Mouse (Mus musculus) olfactory bulb, adult 2 months (tissue): Measurements from ENCODE around the gene Ndufa7. TPM values are rescaled to one million over a fixed set of nuclear protein-coding genes. Genes with fewer than 3 reads are reported as not detected.
"Not testable (repeated sequence)": the region's sequence is repeated elsewhere in the genome, so short reads cannot be mapped to it uniquely, and the experiment has no call there.

Experiments used
- H3K27ac ChIP-seq: fragments of 200-500 bp; 2 replicates; pipeline ENCODE4 v1.5.1; 2012; ENCODE audit warnings: low read depth, low read length; ENCODE audit not compliant: insufficient read depth
- H3K4me1 ChIP-seq: fragments of 200-500 bp; 2 replicates; pipeline ENCODE4 v1.6.1; 2012; ENCODE audit warnings: low read length; ENCODE audit not compliant: control insufficient read depth, insufficient read depth
- H3K4me3 ChIP-seq: fragments of 200-500 bp; 2 replicates; pipeline ENCODE4 v1.5.1; 2012; ENCODE audit warnings: mild to moderate bottlenecking, low read depth, low read length, moderate library complexity; ENCODE audit not compliant: insufficient read depth
- CTCF ChIP-seq: fragments of 200-500 bp; IDR thresholded peaks from 2 replicates; pipeline ENCODE4 v1.5.1; 2012; ENCODE audit warnings: low read depth, mild to moderate bottlenecking, low read length, moderate library complexity; ENCODE audit not compliant: insufficient read depth
- POLR2A ChIP-seq: fragments of 200-500 bp; IDR thresholded peaks from 2 replicates; pipeline ENCODE4 v1.6.1; 2012; ENCODE audit warnings: mild to moderate bottlenecking, low read depth, low read length, moderate library complexity; ENCODE audit not compliant: insufficient read depth
- WGBS: fragments of 180-500 bp; shearing (Covaris S2); methylation state at CpG from one replicate; pipeline ENCODE4 v1.1.7; 2018; 5-methylcytosine and 5-hydroxymethylcytosine counted together
- polyA plus RNA-seq: library from polyadenylated mRNA; stranded (reverse); fragments of >200 nt; gene quantifications from 2 replicates; pipeline ENCODE4 v1.2.4, GENCODE M21; 2012; ENCODE audit warnings: low replicate concordance; ENCODE audit not compliant: missing spikeins, insufficient read depth, insufficient read length

The Ndufa7 gene
- polyA plus RNA-seq, 1 experiment = not detected

DNA sequence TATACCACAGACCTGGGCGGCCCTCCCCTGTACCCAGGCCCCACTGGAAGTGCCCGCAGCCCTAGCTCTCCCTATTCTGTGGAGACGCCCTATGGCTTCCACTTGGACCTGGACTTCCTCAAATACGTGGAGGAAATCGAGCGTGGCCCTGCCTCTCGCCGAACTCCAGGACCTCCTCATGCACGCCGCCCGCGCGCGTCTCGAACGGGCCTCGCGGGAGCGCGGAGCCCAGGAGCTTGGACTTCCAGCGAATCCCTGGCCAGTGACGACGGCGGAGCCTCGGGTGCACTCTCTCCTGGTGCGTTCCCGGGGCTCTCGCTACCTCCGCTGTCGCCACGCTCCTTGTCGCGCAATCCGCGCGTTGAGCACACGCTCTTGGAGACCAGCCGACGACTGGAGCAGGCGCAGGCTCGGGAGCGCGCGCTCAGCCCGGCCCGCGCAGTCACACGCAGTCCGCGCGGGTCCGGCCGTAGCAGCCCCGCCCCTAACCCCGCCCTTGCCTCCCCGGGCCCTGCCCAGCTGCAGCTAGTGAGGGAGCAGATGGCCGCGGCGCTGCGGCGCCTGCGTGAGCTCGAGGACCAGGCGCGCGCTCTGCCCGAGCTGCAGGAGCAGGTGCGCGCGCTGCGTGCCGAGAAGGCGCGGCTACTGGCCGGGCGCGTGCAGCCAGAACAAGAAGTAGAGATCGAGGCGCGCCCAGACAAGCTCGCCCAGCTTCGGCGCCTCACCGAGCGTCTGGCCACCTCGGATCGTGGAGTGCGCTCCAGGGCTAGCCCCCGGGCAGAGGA lies 7.0 kb upstream of the Ndufa7 start:
- Histone ChIP-seq H3K4me1 (peaks cover 23% of the 10 kb centered on the region), H3K4me3 (peak overlapping the region; percentile 67), H3K27ac (peak overlapping the region; percentile 86)
- TF ChIP-seq CTCF (no peak), POLR2A (peak; percentile 58)
- under 1% methylated on average over 89 of the region's 89 CpGs for WGBS

DNA sequence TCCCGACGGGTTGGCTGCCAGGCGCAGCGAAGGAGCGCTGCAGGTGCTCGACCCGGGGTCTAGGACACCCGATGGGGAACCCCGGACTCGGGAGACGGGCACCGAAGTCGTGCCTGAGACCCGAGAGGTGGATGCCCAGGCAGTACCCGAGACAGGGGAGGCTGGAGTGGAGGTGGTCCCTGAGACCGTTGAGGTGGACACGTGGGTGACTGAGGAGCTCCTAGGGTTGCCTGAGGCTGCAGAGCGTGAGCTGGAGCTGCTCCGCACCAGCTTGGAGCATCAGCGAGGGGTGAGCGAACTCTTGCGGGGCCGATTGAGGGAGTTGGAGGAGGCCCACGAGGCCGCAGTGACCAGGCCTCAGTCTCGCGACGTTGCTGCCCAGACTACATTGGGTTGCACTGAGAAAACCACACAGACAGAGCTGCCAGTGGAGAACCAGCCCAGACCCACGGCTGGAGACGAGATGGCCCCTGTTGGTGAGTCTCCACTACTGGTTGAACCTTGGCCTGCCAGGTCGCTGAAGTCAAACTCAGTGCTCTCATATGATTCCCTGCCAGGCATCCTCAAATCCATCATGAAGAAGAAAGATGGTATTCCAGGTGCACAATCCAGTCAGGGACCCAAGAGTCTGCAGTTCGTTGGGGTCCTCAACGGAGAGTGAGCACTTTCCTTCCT lies 6.3 kb upstream of the Ndufa7 start:
- Histone ChIP-seq H3K4me3 (peak overlapping the region; percentile 67), H3K4me1 (peaks cover 21% of the 10 kb centered on the region), H3K27ac (peak overlapping the region; percentile 23)
- TF ChIP-seq CTCF (no peak), POLR2A (no peak)
- 15% methylated on average over 33 of the region's 33 CpGs for WGBS

DNA sequence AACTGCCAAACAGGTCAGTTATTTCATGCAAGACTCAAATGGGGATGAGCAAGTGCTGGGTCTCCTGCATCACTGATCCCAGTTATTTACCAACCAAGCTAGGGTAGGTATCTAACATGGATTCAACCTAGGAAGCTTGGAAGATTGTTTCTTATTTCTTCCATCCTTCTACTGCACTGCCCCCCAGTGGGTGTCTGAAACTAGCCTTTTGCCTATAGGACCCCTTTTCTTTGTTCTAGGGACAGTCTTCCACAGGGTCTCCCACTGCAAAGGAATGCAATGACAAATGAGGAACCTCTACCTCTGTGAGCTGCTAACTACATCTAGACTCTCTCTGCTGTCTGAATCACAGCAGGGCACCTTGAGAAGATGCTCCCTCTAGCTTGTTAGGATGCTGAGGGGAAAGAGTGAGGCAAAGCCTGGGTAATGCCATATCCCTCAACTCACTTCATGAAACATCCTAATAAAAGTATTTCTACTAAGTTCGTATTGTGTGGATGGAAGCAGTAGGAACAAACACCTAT lies 1.9 kb upstream of the Ndufa7 start:
- Histone ChIP-seq H3K27ac (no peak overlapping the region), H3K4me1 (peaks cover 19% of the 10 kb centered on the region), H3K4me3 (no peak overlapping the region)
- TF ChIP-seq POLR2A = no peak
- TF ChIP-seq CTCF = no peak
- 68% methylated on average over 1 of the region's 1 CpGs for WGBS

DNA sequence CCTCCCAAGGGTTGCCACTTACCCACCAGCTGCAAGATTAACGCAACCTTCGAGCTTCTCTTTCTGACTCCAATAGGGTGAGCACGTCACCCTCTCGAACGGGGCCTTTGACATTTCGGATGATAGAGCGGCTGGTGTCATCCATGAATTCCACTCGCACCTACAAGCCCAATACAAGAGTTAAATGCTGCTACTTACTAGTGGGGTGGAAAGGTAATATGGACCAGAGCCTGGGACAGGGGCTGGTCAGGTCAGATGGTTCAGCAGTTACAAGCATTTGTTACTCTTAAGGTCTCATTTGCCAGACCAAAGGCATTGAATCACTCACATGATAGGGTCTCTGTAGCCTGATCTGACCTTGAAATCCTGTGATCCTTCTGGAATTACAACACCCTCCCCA lies 1.2 kb upstream of the Ndufa7 start:
- WGBS = 69% methylated on average over 8 of the region's 8 CpGs
- H3K27ac ChIP-seq = not testable (repeated sequence)
- H3K4me1 ChIP-seq = peaks cover 12% of the 10 kb centered on the region

DNA sequence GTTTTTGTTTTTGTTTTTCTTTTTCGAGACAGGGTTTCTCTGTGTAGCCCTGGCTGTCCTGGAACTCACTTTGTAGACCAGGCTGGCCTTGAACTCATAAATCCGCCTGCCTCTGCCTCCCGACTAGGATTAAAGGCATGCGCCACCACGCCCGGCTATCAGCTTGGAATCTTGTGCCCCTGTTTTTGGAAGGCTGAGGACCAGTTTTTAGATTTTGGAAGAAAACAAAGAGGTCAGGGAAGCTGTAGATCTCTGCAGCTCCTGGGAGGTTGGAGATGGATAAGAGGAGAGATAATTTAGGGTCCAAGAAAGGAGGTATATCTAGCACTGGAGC lies 592 bp downstream of the Ndufa7 start:
- peak overlapping the region; percentile 72 for H3K4me3 ChIP-seq
- not testable (repeated sequence) for H3K4me1 ChIP-seq, H3K27ac ChIP-seq
- WGBS = 10% methylated on average over 6 of the region's 6 CpGs

More for the DNA sequence above, 1.2 kb upstream of the Ndufa7 start:
- H3K4me3 ChIP-seq = 0 out of 2 replicates have a peak overlapping the region, but pooled peaks have one; percentile 72

DNA sequence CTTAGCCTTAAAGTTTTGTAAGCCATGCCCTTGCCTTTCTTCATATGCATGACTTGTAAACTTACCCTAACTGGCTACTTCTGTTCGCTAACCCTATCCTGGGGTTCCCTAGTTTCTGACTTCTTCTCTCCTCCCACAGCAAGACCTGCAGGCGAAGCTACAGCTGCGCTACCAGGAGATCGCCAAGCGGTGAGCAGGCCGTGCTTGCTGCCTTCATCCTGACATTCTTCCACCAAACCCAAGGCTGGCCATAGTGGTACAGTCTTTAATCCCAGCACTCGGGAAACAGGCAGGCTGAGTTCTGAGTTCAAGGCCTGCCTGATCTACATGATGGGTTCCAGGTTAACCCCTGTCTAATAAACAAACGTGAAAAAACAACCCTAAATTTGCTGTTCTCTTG lies 1.1 kb downstream of the Ndufa7 start:
- Histone ChIP-seq H3K27ac (no peak overlapping the region), H3K4me1 (peaks cover 9% of the 10 kb centered on the region; the same call in 1 of the 2 replicates), H3K4me3 (no peak overlapping the region)
- TF ChIP-seq POLR2A = no peak
- no peak for TF ChIP-seq CTCF
- WGBS = 83% methylated on average over 8 of the region's 8 CpGs

DNA sequence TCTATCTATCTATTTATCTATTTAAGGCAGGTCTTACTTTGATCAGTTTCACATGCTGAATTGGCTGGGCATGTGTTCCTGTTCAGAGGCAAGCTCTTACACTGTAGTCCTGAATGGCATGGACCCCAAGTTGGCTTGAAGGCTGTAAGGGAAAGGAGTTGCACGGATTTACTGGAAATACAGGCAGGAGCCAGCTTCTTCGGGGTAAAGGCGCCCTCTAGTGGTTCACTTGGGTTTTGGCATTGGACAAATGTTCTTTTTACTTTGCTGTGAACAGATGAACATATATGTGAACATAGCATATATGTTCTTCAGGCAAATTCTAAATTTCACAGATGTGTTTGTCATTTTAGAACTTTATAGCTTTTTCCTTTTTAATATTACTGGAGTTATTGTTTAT lies 2.5 kb downstream of the Ndufa7 start:
- 0% methylated on average over 3 of the region's 3 CpGs for WGBS
- no peak overlapping the region for H3K27ac ChIP-seq

DNA sequence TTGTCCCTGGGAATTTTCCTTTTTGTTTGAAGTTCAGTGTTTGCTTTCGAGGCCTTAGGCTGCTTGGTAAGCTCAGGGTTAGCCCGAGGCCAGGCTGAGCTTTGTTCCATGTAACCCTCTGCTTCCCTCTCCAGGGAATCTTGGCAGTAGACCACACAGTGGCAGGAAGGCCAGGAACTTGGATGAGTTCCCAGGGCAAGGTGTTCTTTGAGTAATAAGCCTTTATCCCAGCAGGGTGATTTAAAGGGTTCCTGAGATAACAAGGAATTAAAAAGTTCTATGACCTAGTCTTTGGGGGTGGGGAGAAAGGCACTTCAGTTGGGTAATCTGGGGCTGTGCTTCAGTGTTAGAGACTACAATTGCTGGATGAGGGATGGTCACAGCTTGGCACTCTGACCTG lies 4.5 kb downstream of the Ndufa7 start:
- H3K4me1 ChIP-seq = peaks cover 3% of the 10 kb centered on the region; the same call in 1 of the 2 replicates
- TF ChIP-seq CTCF (no peak), POLR2A (no peak)
- 19% methylated on average over 2 of the region's 2 CpGs for WGBS
- no peak overlapping the region for H3K4me3 ChIP-seq
- no peak overlapping the region for H3K27ac ChIP-seq

More for the DNA sequence above, 2.5 kb downstream of the Ndufa7 start:
- Histone ChIP-seq H3K4me1 (peaks cover 8% of the 10 kb centered on the region; the same call in 1 of the 2 replicates), H3K4me3 (no peak overlapping the region)
- TF ChIP-seq CTCF (no peak), POLR2A (no peak)

DNA sequence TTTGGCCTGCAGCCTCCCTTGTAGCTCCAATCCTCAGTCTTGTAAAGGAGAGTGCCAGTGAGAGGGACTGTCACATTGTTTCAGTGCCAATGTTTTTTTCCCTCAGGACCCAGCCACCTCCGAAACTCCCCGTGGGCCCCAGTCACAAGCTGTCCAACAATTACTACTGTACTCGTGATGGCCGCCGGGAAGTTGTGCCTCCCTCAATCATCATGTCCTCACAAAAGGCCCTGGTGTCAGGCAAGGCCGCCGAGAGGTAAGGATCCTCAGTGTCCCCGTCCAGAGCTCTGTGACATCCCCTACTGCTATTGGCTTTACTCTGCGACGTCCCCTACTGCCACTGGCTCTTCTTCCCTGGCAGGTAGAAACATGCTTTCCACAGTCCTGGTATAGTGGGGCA lies 5.2 kb downstream of the Ndufa7 start:
- 79% methylated on average over 10 of the region's 10 CpGs for WGBS
- Histone ChIP-seq H3K4me3 (no peak overlapping the region), H3K4me1 (peaks cover 3% of the 10 kb centered on the region; the same call in 1 of the 2 replicates), H3K27ac (no peak overlapping the region)
- no peak for TF ChIP-seq POLR2A
- TF ChIP-seq CTCF = no peak
